Mouse (Mus musculus) CH12.LX (cell line): ENCODE data around the gene Hoxa11.

ENCODE experiments used
- CTCF ChIP-seq, 2 experiments: IDR thresholded peaks in 1 of 2; conservative IDR thresholded peaks in 1 of 2; 2 replicates each; pipeline ENCODE4 v1.5.1; 2011 to 2012; ENCODE audit warnings: low read depth in 2 of 2, low read length in 2 of 2, improper control_type of control experiment in 1 of 2, inconsistent platforms in 1 of 2, mild to moderate bottlenecking in 1 of 2, moderate library complexity in 1 of 2
- EP300 ChIP-seq: IDR thresholded peaks from 2 replicates; pipeline ENCODE4 v1.6.1; 2011; ENCODE audit warnings: low read length, improper control_type of control experiment
- ETS1 ChIP-seq: conservative IDR thresholded peaks from 2 replicates; pipeline ENCODE4 v1.6.1; 2012; ENCODE audit warnings: low read depth, mild to moderate bottlenecking, inconsistent platforms, low read length, improper control_type of control experiment, moderate library complexity
- JUND ChIP-seq: conservative IDR thresholded peaks from 2 replicates; pipeline ENCODE4 v1.6.1; 2011; ENCODE audit warnings: low read depth, low read length, improper control_type of control experiment
- KAT2A ChIP-seq: IDR thresholded peaks from 2 replicates; pipeline ENCODE4 v1.6.1; 2012; ENCODE audit warnings: low read length, improper control_type of control experiment, inconsistent platforms; ENCODE audit not compliant: insufficient replicate concordance
- MAX ChIP-seq: IDR thresholded peaks from 2 replicates; pipeline ENCODE4 v1.6.1; 2011; ENCODE audit warnings: low read length, improper control_type of control experiment
- PAX5 ChIP-seq: IDR thresholded peaks from 2 replicates; pipeline ENCODE4 v1.6.1; 2012; ENCODE audit warnings: low read length, inconsistent platforms, mixed read lengths
- USF1 ChIP-seq: IDR thresholded peaks from 2 replicates; pipeline ENCODE4 v1.6.1; 2014; ENCODE audit warnings: low read depth, mild to moderate bottlenecking, inconsistent platforms, low read length, improper control_type of control experiment
- ZMIZ1 ChIP-seq: IDR thresholded peaks from 2 replicates; pipeline ENCODE4 v1.6.1; 2012; ENCODE audit warnings: low read depth, mild to moderate bottlenecking, inconsistent platforms, low read length, improper control_type of control experiment

DNA sequence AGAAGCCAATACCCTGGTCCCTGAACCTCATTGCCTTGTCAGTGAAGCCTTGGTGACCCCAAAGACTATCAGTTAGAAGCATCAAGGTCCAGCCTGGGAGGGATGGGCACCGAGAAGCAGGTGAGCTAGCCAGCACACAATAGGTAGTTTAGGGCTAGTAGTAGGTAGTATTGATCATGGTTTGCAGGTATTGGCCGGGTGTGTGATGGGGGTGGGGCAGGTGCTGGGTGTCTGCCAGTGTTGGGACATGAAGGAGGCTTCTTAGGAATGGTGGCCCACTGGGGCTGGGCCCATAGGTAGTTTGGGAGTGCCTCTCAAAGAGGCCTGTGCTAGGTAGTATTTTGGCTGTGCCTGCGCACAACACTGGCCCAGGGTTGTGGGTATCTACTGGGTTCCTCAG lies 30.5 kb downstream of the Hoxa11 start:
- TF ChIP-seq MAX (no peak), ETS1 (no peak), PAX5 (no peak), ZMIZ1 (no peak), USF1 (no peak), EP300 (no peak), JUND (no peak), CTCF (conservative IDR thresholded peaks at IDR 0.05 in 1 of 2, IDR thresholded peaks at IDR 0.05 in 1 of 2; ENCODE audit: low read depth in 2 of 2, low read length in 2 of 2) (no peak), KAT2A (no peak)
